Mouse (Mus musculus): ENCODE data around the gene Olfr740. TPM values are rescaled to one million over a fixed set of nuclear protein-coding genes. Genes with fewer than 3 reads are reported as not detected.

Olfr740 gene
- polyA plus RNA-seq (2015; fragmentation: Nextera tagmentation; extraction: Ambion mirVana): not detected in 2 replicates

DNA sequence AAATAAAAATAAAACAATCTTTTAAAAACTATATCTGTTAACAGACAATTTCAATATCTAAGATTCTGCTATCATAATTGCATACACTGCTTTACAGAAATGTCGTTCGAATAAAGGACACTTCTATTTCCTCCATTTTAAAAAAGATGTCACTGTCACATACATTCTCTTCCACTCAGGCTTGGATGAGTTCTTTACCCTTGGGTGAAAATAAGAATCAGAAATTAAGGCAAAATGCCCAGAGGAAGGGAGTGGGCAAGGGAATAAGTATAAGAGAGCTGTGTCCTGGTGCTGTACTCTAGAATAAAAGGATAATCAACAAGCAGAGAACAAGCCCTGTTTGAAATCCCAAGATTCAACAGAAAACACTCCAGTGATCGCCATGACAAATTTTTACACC is at the start of gene Olfr740:
Olfr740 (plus strand) TSS at position 301 of the 400 bp plus-strand sequence.
- DNase-seq (ENCODE audit: low spot score): no peak
- Histone ChIP-seq H3K4me2 (replicated peaks; ENCODE audit: low read depth, low read length) (no peak within 1 kb of the TSS), H3K4me3 (ENCODE audit: low read depth, low read length) (no peak within 1 kb of the TSS), H3K27me3 (replicated peaks; ENCODE audit: insufficient read depth, low read length) (no peaks in the 10 kb centered on the region), H3K9ac (replicated peaks; ENCODE audit: low read depth) (no peak within 1 kb of the TSS), H3K36me3 (ENCODE audit: insufficient read depth, low read length) (no peaks in the 10 kb centered on the region), H3K4me1 (ENCODE audit: insufficient read depth, low read depth, low read length) (no peaks in the 10 kb centered on the region), H3K27ac (ENCODE audit: low read length) (no peak within 1 kb of the TSS), H3K9me3 (ENCODE audit: low read length) (no peaks in the 10 kb centered on the region)
- no peak for ATAC-seq
- no peak for TF ChIP-seq EP300 (IDR thresholded peaks at IDR 0.05)
- TF ChIP-seq CTCF (IDR thresholded peaks at IDR 0.05): no peak
- 72% methylated on average over 3 of the region's 3 CpGs for WGBS

DNA sequence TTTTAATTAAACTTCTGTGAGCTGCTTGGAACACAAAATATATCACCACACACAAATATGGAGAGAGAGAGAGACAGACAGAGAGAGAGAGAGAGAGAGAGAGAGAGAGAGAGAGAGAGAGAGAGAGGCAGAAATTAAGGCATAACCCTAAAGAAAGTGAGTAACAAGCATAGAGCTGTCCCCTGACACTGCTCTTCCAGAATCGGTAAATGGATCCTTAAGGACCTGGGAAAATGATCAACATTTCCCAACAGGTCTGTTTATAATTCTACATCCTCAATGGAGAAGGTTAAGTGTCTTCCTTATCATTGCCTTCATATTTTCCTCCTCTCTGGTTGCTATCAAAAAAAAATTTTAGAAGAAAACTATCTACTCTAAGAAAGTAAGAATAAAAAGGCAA is 38.1 kb upstream of the Olfr740 start, which contains the start of gene Olfr738:
Olfr738 (plus strand) TSS at position 301 of the 400 bp plus-strand sequence.
- no peak within 1 kb of the TSS for H3K27ac ChIP-seq (ENCODE audit: low read length)
- no peaks in the 10 kb centered on the region for H3K4me1 ChIP-seq (ENCODE audit: insufficient read depth, low read depth, low read length)
- ATAC-seq (no peak), DNase-seq (ENCODE audit: low spot score) (no peak)
- H3K9ac ChIP-seq (replicated peaks; ENCODE audit: low read depth): no peak within 1 kb of the TSS
- no peaks in the 10 kb centered on the region for H3K36me3 ChIP-seq (ENCODE audit: insufficient read depth, low read length)
- H3K4me3 ChIP-seq (ENCODE audit: low read depth, low read length): no peak within 1 kb of the TSS
- TF ChIP-seq CTCF (IDR thresholded peaks at IDR 0.05) (no peak), EP300 (IDR thresholded peaks at IDR 0.05) (no peak)
- WGBS: 82% methylated on average over 1 of the region's 1 CpGs
- H3K9me3 ChIP-seq (ENCODE audit: low read length): no peaks in the 10 kb centered on the region
- H3K4me2 ChIP-seq (replicated peaks; ENCODE audit: low read depth, low read length): no peak within 1 kb of the TSS
- H3K27me3 ChIP-seq (replicated peaks; ENCODE audit: insufficient read depth, low read length): no peaks in the 10 kb centered on the region

- H3K4me2 ChIP-seq (replicated peaks; ENCODE audit: low read depth, low read length): no peak within 1 kb of the TSS
- no peak for ATAC-seq
- H3K9ac ChIP-seq (replicated peaks; ENCODE audit: low read depth): no peak within 1 kb of the TSS
- no peaks in the 10 kb centered on the region for H3K9me3 ChIP-seq (ENCODE audit: low read length)
- no peaks in the 10 kb centered on the region for H3K4me1 ChIP-seq (ENCODE audit: insufficient read depth, low read depth, low read length)
- H3K27ac ChIP-seq (ENCODE audit: low read length): no peak within 1 kb of the TSS
- no peaks in the 10 kb centered on the region for H3K27me3 ChIP-seq (replicated peaks; ENCODE audit: insufficient read depth, low read length)
- TF ChIP-seq EP300 (IDR thresholded peaks at IDR 0.05) (no peak), CTCF (IDR thresholded peaks at IDR 0.05) (no peak)
- DNase-seq (ENCODE audit: low spot score): no peak
- H3K36me3 ChIP-seq (ENCODE audit: insufficient read depth, low read length): no peaks in the 10 kb centered on the region
- no peak within 1 kb of the TSS for H3K4me3 ChIP-seq (ENCODE audit: low read depth, low read length)
- WGBS: 52% methylated on average over 2 of the region's 2 CpGs
Observed at GRCm38 (mm10) chr14:50418326-50418725, 27.0 kb upstream of the Olfr740 start, which contains the start of gene Olfr739. TSS of gene Olfr739 (plus strand) at chr14:50418626.

DNA sequence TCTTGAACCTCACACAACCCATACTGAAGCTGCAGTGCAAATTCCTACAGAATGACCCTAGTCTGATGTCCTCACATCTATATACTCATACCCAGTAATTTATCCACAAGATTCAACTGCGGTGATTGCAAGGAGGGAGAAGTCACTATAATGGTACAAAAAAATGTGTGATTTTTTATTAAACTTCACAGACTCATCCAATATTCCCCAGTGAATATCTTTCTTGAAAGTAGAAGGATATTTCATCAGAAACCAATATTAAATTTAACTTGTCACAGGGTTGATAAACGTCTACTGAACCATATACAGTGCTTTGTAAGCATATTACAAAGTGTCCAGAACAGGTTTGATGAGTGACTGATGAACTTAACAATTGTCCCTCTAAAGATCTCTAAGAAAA is 27.1 kb downstream of the Olfr740 start, which contains the start of gene Olfr741:
Olfr741 (plus strand) TSS at position 301 of the 400 bp plus-strand sequence.
- Histone ChIP-seq H3K27me3 (replicated peaks; ENCODE audit: insufficient read depth, low read length) (no peaks in the 10 kb centered on the region), H3K4me3 (ENCODE audit: low read depth, low read length) (no peak within 1 kb of the TSS), H3K36me3 (ENCODE audit: insufficient read depth, low read length) (no peaks in the 10 kb centered on the region), H3K9ac (replicated peaks; ENCODE audit: low read depth) (no peak within 1 kb of the TSS), H3K4me2 (replicated peaks; ENCODE audit: low read depth, low read length) (no peak within 1 kb of the TSS), H3K4me1 (ENCODE audit: insufficient read depth, low read depth, low read length) (no peaks in the 10 kb centered on the region), H3K9me3 (ENCODE audit: low read length) (no peaks in the 10 kb centered on the region), H3K27ac (ENCODE audit: low read length) (no peak within 1 kb of the TSS)
- WGBS: 62% methylated on average over 2 of the region's 2 CpGs
- no peak for DNase-seq (ENCODE audit: low spot score)
- TF ChIP-seq CTCF (IDR thresholded peaks at IDR 0.05): no peak
- no peak for TF ChIP-seq EP300 (IDR thresholded peaks at IDR 0.05)
- ATAC-seq: no peak

GRCm38 (mm10) chr14:50478406-50478805 is 33.1 kb downstream of the Olfr740 start:
- Histone ChIP-seq H3K9me3 (ENCODE audit: low read length) (no peaks in the 10 kb centered on the region), H3K9ac (replicated peaks; ENCODE audit: low read depth) (no peak overlapping the region), H3K4me3 (ENCODE audit: low read depth, low read length) (no peak overlapping the region), H3K27ac (ENCODE audit: low read length) (no peak overlapping the region), H3K36me3 (ENCODE audit: insufficient read depth, low read length) (no peaks in the 10 kb centered on the region), H3K27me3 (replicated peaks; ENCODE audit: insufficient read depth, low read length) (no peaks in the 10 kb centered on the region), H3K4me2 (replicated peaks; ENCODE audit: low read depth, low read length) (no peak overlapping the region), H3K4me1 (ENCODE audit: insufficient read depth, low read depth, low read length) (no peaks in the 10 kb centered on the region)
- WGBS: 57% methylated on average over 2 of the region's 2 CpGs
- TF ChIP-seq EP300 (IDR thresholded peaks at IDR 0.05): no peak
- no peak for ATAC-seq
- DNase-seq (ENCODE audit: low spot score): no peak

GRCm38 (mm10) chr14:50503300-50503699 is 58.0 kb downstream of the Olfr740 start, which contains the start of gene Olfr742:
TSS of gene Olfr742 (plus strand) at chr14:50503600.
- WGBS: 42% methylated on average over 2 of the region's 2 CpGs
- no peak within 1 kb of the TSS for H3K4me2 ChIP-seq (replicated peaks; ENCODE audit: low read depth, low read length)
- no peaks in the 10 kb centered on the region for H3K9me3 ChIP-seq (ENCODE audit: low read length)
- H3K4me1 ChIP-seq (ENCODE audit: insufficient read depth, low read depth, low read length): no peaks in the 10 kb centered on the region
- H3K36me3 ChIP-seq (ENCODE audit: insufficient read depth, low read length): no peaks in the 10 kb centered on the region
- no peak within 1 kb of the TSS for H3K4me3 ChIP-seq (ENCODE audit: low read depth, low read length)
- TF ChIP-seq EP300 (IDR thresholded peaks at IDR 0.05) (no peak), CTCF (IDR thresholded peaks at IDR 0.05) (no peak)
- no peak for DNase-seq (ENCODE audit: low spot score)
- no peak for ATAC-seq
- H3K27me3 ChIP-seq (replicated peaks; ENCODE audit: insufficient read depth, low read length): no peaks in the 10 kb centered on the region
- no peak within 1 kb of the TSS for H3K27ac ChIP-seq (ENCODE audit: low read length)
- no peak within 1 kb of the TSS for H3K9ac ChIP-seq (replicated peaks; ENCODE audit: low read depth)

Other genes starting within 250 kb of the Olfr740 start
- gene Olfr731, start 203.7 kb upstream of the Olfr740 start, polyA plus RNA-seq (2015; fragmentation: Nextera tagmentation; extraction: Ambion mirVana): not detected in 2 replicates
- gene Olfr732, start 161.3 kb upstream of the Olfr740 start, polyA plus RNA-seq (2015; fragmentation: Nextera tagmentation; extraction: Ambion mirVana): not detected in 2 replicates
- gene Olfr733, start 144.0 kb upstream of the Olfr740 start, polyA plus RNA-seq (2015; fragmentation: Nextera tagmentation; extraction: Ambion mirVana): not detected in 2 replicates
- not detected in 2 replicates for gene Olfr734, start 118.8 kb upstream of the Olfr740 start, polyA plus RNA-seq (2015; fragmentation: Nextera tagmentation; extraction: Ambion mirVana)
- not detected in 2 replicates for gene Olfr735, start 96.7 kb upstream of the Olfr740 start, polyA plus RNA-seq (2015; fragmentation: Nextera tagmentation; extraction: Ambion mirVana)
- gene Tlr11, start 87.6 kb upstream of the Olfr740 start, polyA plus RNA-seq (2015; fragmentation: Nextera tagmentation; extraction: Ambion mirVana): 0.04 TPM in 1 of 2 replicates, not detected in the other
- gene Olfr736, start 64.4 kb upstream of the Olfr740 start, polyA plus RNA-seq (2015; fragmentation: Nextera tagmentation; extraction: Ambion mirVana): not detected in 2 replicates
- not detected in 2 replicates for gene Olfr738, start 38.0 kb upstream of the Olfr740 start, polyA plus RNA-seq (2015; fragmentation: Nextera tagmentation; extraction: Ambion mirVana)
- not detected in 2 replicates for gene Olfr739, start 26.9 kb upstream of the Olfr740 start, polyA plus RNA-seq (2015; fragmentation: Nextera tagmentation; extraction: Ambion mirVana)
- not detected in 2 replicates for gene Olfr741, start 27.2 kb downstream of the Olfr740 start, polyA plus RNA-seq (2015; fragmentation: Nextera tagmentation; extraction: Ambion mirVana)
- gene Olfr742, start 58.1 kb downstream of the Olfr740 start, polyA plus RNA-seq (2015; fragmentation: Nextera tagmentation; extraction: Ambion mirVana): not detected in 2 replicates
- gene Olfr743, start 76.3 kb downstream of the Olfr740 start, polyA plus RNA-seq (2015; fragmentation: Nextera tagmentation; extraction: Ambion mirVana): not detected in 2 replicates
- gene Olfr744, start 169.3 kb downstream of the Olfr740 start, polyA plus RNA-seq (2015; fragmentation: Nextera tagmentation; extraction: Ambion mirVana): not detected in 2 replicates
- gene Olfr745, start 193.8 kb downstream of the Olfr740 start, polyA plus RNA-seq (2015; fragmentation: Nextera tagmentation; extraction: Ambion mirVana): not detected in 2 replicates
- not detected in 2 replicates for gene Olfr746, start 201.5 kb downstream of the Olfr740 start, polyA plus RNA-seq (2015; fragmentation: Nextera tagmentation; extraction: Ambion mirVana)
- gene Olfr747, start 247.7 kb downstream of the Olfr740 start, polyA plus RNA-seq (2015; fragmentation: Nextera tagmentation; extraction: Ambion mirVana): not detected in 2 replicates